Mouse (Mus musculus): Measurements from ENCODE around the gene Cic. TPM values are rescaled to one million over a fixed set of nuclear protein-coding genes. Genes with fewer than 3 reads are reported as not detected.

Gene Cic
- polyA plus RNA-seq, 1 experiment from 2014 or later, result 25.2 TPM

GRCm38 (mm10) chr7:25301063-25301462 is 33.6 kb downstream of the Cic start, which contains the start of gene Prr19:
TSS of gene Prr19 (plus strand) at chr7:25301411.
- H3K9ac ChIP-seq (ENCODE audit: low read depth, low read length), result no peak within 1 kb of the TSS
- peaks cover 11% of the 10 kb centered on the region for H3K4me1 ChIP-seq (replicated peaks; ENCODE audit: control insufficient read depth, insufficient read depth, low read length)
- no peak within 1 kb of the TSS for H3K4me3 ChIP-seq (ENCODE audit: low read depth, low read length)
- peaks cover 24% of the 10 kb centered on the region for H3K27me3 ChIP-seq (replicated peaks; ENCODE audit: control insufficient read depth, insufficient read depth, low read length)
- no peak within 1 kb of the TSS for H3K4me2 ChIP-seq
- no peaks in the 10 kb centered on the region for H3K36me3 ChIP-seq (ENCODE audit: control insufficient read depth, insufficient read depth, low read length)
- H3K9me3 ChIP-seq (ENCODE audit: control insufficient read depth, low read length), result no peaks in the 10 kb centered on the region
- no peak; the same call in 1 of the 2 replicates for ATAC-seq (replicated peaks; ENCODE audit: low FRiP score)
- no peak within 1 kb of the TSS for H3K27ac ChIP-seq (ENCODE audit: low read depth, low read length)
- no peak for DNase-seq (ENCODE audit: low spot score)
- 53% methylated on average over 19 of the region's 19 CpGs for WGBS

DNA sequence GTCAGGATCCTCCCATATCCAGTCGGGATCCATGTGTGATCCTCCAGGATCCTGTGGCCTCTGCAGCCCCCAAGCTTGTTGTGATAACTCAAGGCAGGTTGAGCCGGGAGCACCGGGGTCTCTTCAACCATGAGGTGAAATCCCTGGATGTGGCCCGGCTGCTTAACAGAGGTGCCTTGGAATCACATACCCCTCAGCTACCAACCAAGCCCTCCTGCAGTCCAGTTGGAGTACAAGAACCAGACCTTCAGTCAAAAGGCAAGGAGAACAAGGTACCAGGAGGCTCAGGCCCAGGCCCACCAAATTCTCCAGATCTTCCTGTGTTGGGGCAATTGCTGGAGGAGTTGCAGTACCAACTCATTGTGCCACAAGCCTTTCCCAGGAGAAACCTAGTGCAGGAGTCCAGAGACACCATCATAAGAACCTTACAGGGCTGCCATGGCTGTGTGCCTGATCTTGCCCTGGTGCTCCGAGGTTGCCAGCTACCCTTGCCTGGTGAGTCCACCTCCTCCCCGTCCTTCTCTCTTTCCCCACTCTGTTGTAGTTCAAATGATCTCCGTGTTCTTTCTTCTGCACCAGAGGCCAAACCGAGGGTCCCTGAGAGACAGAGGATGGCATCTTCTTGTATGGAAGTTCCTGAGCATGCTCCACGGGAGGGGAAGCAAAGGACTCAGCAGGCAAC is 35.6 kb downstream of the Cic start:
- Histone ChIP-seq H3K4me1 (replicated peaks; ENCODE audit: control insufficient read depth, insufficient read depth, low read length) (0 out of 2 replicates have a peak, but pooled peaks cover 5% of the 10 kb centered on the region), H3K4me2 (no peak overlapping the region), H3K36me3 (ENCODE audit: control insufficient read depth, insufficient read depth, low read length) (no peaks in the 10 kb centered on the region), H3K4me3 (ENCODE audit: low read depth, low read length) (no peak overlapping the region), H3K9me3 (ENCODE audit: control insufficient read depth, low read length) (no peaks in the 10 kb centered on the region), H3K27me3 (replicated peaks; ENCODE audit: control insufficient read depth, insufficient read depth, low read length) (peaks cover 44% of the 10 kb centered on the region), H3K27ac (ENCODE audit: low read depth, low read length) (no peak overlapping the region), H3K9ac (ENCODE audit: low read depth, low read length) (no peak overlapping the region)
- ATAC-seq (replicated peaks; ENCODE audit: low FRiP score) (no peak), DNase-seq (ENCODE audit: low spot score) (no peak)
- WGBS, result 54% methylated on average over 9 of the region's 9 CpGs

DNA sequence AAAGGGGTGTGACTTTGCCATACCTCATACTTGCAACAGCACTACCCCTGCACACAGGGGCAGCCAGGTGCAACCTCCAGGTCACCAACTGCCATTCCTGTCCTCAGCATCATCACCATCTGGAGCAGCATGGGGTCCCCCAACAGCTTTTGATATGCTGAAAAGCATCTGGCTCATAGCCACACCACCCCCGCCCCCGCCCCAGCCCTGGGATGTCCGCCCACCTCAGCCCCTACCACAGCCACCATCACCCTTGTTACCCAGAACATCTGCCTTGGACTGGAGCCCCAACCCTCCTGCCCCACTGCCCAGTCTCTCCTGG is 36.1 kb downstream of the Cic start:
- 64% methylated on average over 3 of the region's 3 CpGs for WGBS
- ATAC-seq (replicated peaks; ENCODE audit: low FRiP score), result no peak
- Histone ChIP-seq H3K4me3 (ENCODE audit: low read depth, low read length) (no peak overlapping the region), H3K36me3 (ENCODE audit: control insufficient read depth, insufficient read depth, low read length) (no peaks in the 10 kb centered on the region), H3K27ac (ENCODE audit: low read depth, low read length) (no peak overlapping the region), H3K9me3 (ENCODE audit: control insufficient read depth, low read length) (no peaks in the 10 kb centered on the region), H3K4me2 (no peak overlapping the region), H3K27me3 (replicated peaks; ENCODE audit: control insufficient read depth, insufficient read depth, low read length) (peaks cover 49% of the 10 kb centered on the region), H3K4me1 (replicated peaks; ENCODE audit: control insufficient read depth, insufficient read depth, low read length) (0 out of 2 replicates have a peak, but pooled peaks cover 5% of the 10 kb centered on the region), H3K9ac (ENCODE audit: low read depth, low read length) (no peak overlapping the region)
- DNase-seq (ENCODE audit: low spot score), result no peak

DNA sequence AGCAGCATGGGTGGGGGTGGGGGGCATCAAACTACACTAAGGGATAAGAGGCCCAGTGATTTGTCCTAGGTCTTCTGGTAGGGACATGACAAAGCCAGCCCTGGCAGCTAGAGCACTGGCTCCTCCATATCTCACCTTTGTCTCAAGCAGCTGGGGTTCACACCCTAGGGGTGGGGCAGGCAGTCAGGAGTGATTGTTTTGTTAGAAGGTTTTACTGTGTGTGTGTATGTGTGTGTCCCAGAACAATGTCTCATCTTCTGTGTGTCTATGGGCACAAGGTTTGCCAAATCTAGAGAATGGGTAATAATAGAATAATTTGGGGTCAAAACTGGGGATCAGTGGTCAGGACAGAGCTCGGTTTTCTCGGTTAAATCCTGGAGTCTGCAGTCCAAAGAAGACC is 38.0 kb downstream of the Cic start:
- H3K4me3 ChIP-seq (ENCODE audit: low read depth, low read length), result peak overlapping the region; percentile 59
- H3K27me3 ChIP-seq (replicated peaks; ENCODE audit: control insufficient read depth, insufficient read depth, low read length), result peaks cover 59% of the 10 kb centered on the region
- 0 out of 2 replicates have a peak, but pooled peaks cover 5% of the 10 kb centered on the region for H3K4me1 ChIP-seq (replicated peaks; ENCODE audit: control insufficient read depth, insufficient read depth, low read length)
- H3K36me3 ChIP-seq (ENCODE audit: control insufficient read depth, insufficient read depth, low read length), result no peaks in the 10 kb centered on the region
- H3K27ac ChIP-seq (ENCODE audit: low read depth, low read length), result no peak overlapping the region
- ATAC-seq (replicated peaks; ENCODE audit: low FRiP score) (no peak), DNase-seq (ENCODE audit: low spot score) (no peak)
- no peak overlapping the region for H3K9ac ChIP-seq (ENCODE audit: low read depth, low read length)
- peak overlapping the region; percentile 88 for H3K4me2 ChIP-seq
- WGBS, result 7% methylated on average over 2 of the region's 2 CpGs
- H3K9me3 ChIP-seq (ENCODE audit: control insufficient read depth, low read length), result no peaks in the 10 kb centered on the region

GRCm38 (mm10) chr7:25305956-25306613 is 38.6 kb downstream of the Cic start, which contains the start of gene Tmem145:
TSS of gene Tmem145 (plus strand) at chr7:25306106.
- no peaks in the 10 kb centered on the region for H3K9me3 ChIP-seq (ENCODE audit: control insufficient read depth, low read length)
- H3K9ac ChIP-seq (ENCODE audit: low read depth, low read length), result no peak within 1 kb of the TSS
- under 1% methylated on average over 38 of the region's 47 CpGs for WGBS
- no peak within 1 kb of the TSS for H3K27ac ChIP-seq (ENCODE audit: low read depth, low read length)
- H3K4me2 ChIP-seq, result peak within 1 kb of the TSS; percentile 88
- DNase-seq (ENCODE audit: low spot score) (peak; percentile 72), ATAC-seq (replicated peaks; ENCODE audit: low FRiP score) (peak; percentile 68)
- H3K4me1 ChIP-seq (replicated peaks; ENCODE audit: control insufficient read depth, insufficient read depth, low read length), result 0 out of 2 replicates have a peak, but pooled peaks cover 5% of the 10 kb centered on the region
- peaks cover 61% of the 10 kb centered on the region for H3K27me3 ChIP-seq (replicated peaks; ENCODE audit: control insufficient read depth, insufficient read depth, low read length)
- peak within 1 kb of the TSS; percentile 59 for H3K4me3 ChIP-seq (ENCODE audit: low read depth, low read length)
- no peaks in the 10 kb centered on the region for H3K36me3 ChIP-seq (ENCODE audit: control insufficient read depth, insufficient read depth, low read length)

GRCm38 (mm10) chr7:25306614-25306996 is 39.1 kb downstream of the Cic start:
- no peaks in the 10 kb centered on the region for H3K36me3 ChIP-seq (ENCODE audit: control insufficient read depth, insufficient read depth, low read length)
- ATAC-seq (replicated peaks; ENCODE audit: low FRiP score) (no peak), DNase-seq (ENCODE audit: low spot score) (no peak)
- whole genome bisulfite sequencing, result 41% methylated on average over 2 of the region's 2 CpGs
- H3K4me2 ChIP-seq, result no peak overlapping the region
- no peak overlapping the region for H3K27ac ChIP-seq (ENCODE audit: low read depth, low read length)
- H3K4me3 ChIP-seq (ENCODE audit: low read depth, low read length), result no peak overlapping the region
- H3K4me1 ChIP-seq (replicated peaks; ENCODE audit: control insufficient read depth, insufficient read depth, low read length), result 0 out of 2 replicates have a peak, but pooled peaks cover 5% of the 10 kb centered on the region
- H3K27me3 ChIP-seq (replicated peaks; ENCODE audit: control insufficient read depth, insufficient read depth, low read length), result peaks cover 65% of the 10 kb centered on the region
- no peaks in the 10 kb centered on the region for H3K9me3 ChIP-seq (ENCODE audit: control insufficient read depth, low read length)
- no peak overlapping the region for H3K9ac ChIP-seq (ENCODE audit: low read depth, low read length)

GRCm38 (mm10) chr7:25308702-25309318 is 41.3 kb downstream of the Cic start:
- Histone ChIP-seq H3K4me1 (replicated peaks; ENCODE audit: control insufficient read depth, insufficient read depth, low read length) (0 out of 2 replicates have a peak, but pooled peaks cover 5% of the 10 kb centered on the region), H3K4me3 (ENCODE audit: low read depth, low read length) (no peak overlapping the region), H3K9me3 (ENCODE audit: control insufficient read depth, low read length) (no peaks in the 10 kb centered on the region), H3K36me3 (ENCODE audit: control insufficient read depth, insufficient read depth, low read length) (no peaks in the 10 kb centered on the region), H3K9ac (ENCODE audit: low read depth, low read length) (no peak overlapping the region), H3K4me2 (no peak overlapping the region), H3K27me3 (replicated peaks; ENCODE audit: control insufficient read depth, insufficient read depth, low read length) (peaks cover 73% of the 10 kb centered on the region), H3K27ac (ENCODE audit: low read depth, low read length) (no peak overlapping the region)
- ATAC-seq (replicated peaks; ENCODE audit: low FRiP score) (no peak), DNase-seq (ENCODE audit: low spot score) (no peak)
- 60% methylated on average over 17 of the region's 17 CpGs for WGBS

GRCm38 (mm10) chr7:25309425-25309824 is 41.9 kb downstream of the Cic start:
- WGBS, result 81% methylated on average over 9 of the region's 9 CpGs
- no peak for ATAC-seq (replicated peaks; ENCODE audit: low FRiP score)
- Histone ChIP-seq H3K4me2 (no peak overlapping the region), H3K36me3 (ENCODE audit: control insufficient read depth, insufficient read depth, low read length) (no peaks in the 10 kb centered on the region), H3K27me3 (replicated peaks; ENCODE audit: control insufficient read depth, insufficient read depth, low read length) (peaks cover 78% of the 10 kb centered on the region), H3K4me3 (ENCODE audit: low read depth, low read length) (no peak overlapping the region), H3K9ac (ENCODE audit: low read depth, low read length) (no peak overlapping the region), H3K9me3 (ENCODE audit: control insufficient read depth, low read length) (no peaks in the 10 kb centered on the region), H3K27ac (ENCODE audit: low read depth, low read length) (no peak overlapping the region), H3K4me1 (replicated peaks; ENCODE audit: control insufficient read depth, insufficient read depth, low read length) (0 out of 2 replicates have a peak, but pooled peaks cover 5% of the 10 kb centered on the region)
- DNase-seq (ENCODE audit: low spot score), result no peak
